Mouse (Mus musculus) olfactory bulb, adult 2 months (tissue): Measurements from ENCODE around the gene Mtx1.
"Not testable (repeated sequence)": the region's sequence is repeated elsewhere in the genome, so short reads cannot be mapped to it uniquely, and the experiment has no call there.

Source experiments
- CTCF ChIP-seq: fragments of 200-500 bp; IDR thresholded peaks from 2 replicates; pipeline ENCODE4 v1.5.1; 2012; ENCODE audit warnings: low read depth, mild to moderate bottlenecking, low read length, moderate library complexity; ENCODE audit not compliant: insufficient read depth
- POLR2A ChIP-seq: fragments of 200-500 bp; IDR thresholded peaks from 2 replicates; pipeline ENCODE4 v1.6.1; 2012; ENCODE audit warnings: mild to moderate bottlenecking, low read depth, low read length, moderate library complexity; ENCODE audit not compliant: insufficient read depth

- TF ChIP-seq CTCF, POLR2A: not testable (repeated sequence)
Measured at GRCm38 (mm10) chr3:89216407-89216806, 10.5 kb downstream of the Mtx1 start.
